Mouse (Mus musculus): ENCODE results near the gene Klk6.

GRCm38 (mm10) chr7:43776506-43776905 is 47.8 kb upstream of the Klk6 start:
- no peak for TF ChIP-seq CTCF (IDR thresholded peaks at IDR 0.05; ENCODE audit: low read depth)
- no peak for TF ChIP-seq EP300 (optimal IDR thresholded peaks at IDR 0.05)

Measured in stomach, postnatal 0 days (tissue).